Comparison of ENCODE assay signal across 13 mouse cellular contexts in the genomic region with DNA sequence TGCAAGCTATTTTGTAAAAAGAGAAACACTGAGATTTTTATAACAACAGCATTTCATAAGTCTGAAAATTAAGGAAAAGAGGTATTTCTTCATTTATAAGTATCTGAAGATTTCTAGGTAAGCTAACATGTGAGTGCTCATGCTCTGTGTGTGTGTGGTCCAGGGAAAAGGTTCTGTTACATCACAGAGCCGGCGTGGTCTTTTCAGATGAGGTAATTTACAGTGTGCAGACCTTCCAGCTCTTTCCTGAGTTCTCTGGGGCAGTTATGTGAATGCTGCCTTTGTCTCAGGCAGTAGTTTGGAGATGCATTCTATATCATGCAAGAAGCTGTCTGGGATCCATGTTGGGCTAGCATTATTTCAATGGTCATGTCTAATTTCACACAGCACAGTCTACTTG. TPM values are rescaled to one million over a fixed set of nuclear protein-coding genes. Genes with fewer than 3 reads are reported as not detected.
A peak's percentile ranks its signal among the peaks of the same experiment; 100 is the strongest.
DNase-seq lines count a peak whose midpoint lies in the region; ATAC-seq lines count a peak whose summit lies in the region.
"Had no signal": no experiment of that assay in that cellular context is flagged by ENCODE, and none has a peak within 500 bp of the region (broad histone marks: within the 10 kb centered on the region; RNA-seq: fewer than 3 reads in every experiment).

No protein-coding gene starts in this region.

- DNase-seq in heart, adult 8-10 months (ENCODE audit: low spot score): no peak
- peak; percentile 9 for DNase-seq in 416B (ENCODE audit: low read depth)
- DNase-seq in limb, embryonic 11.5 days (ENCODE audit: low spot score): peak; percentile 31
- no peak for DNase-seq in ovary, postnatal 14 days (ENCODE audit: low spot score)
- DNase-seq in natural killer cell, adult 2 months (ENCODE audit: low spot score in 2 of 2): no peak
- DNase-seq: cerebellum, adult 11 months; kidney, adult 11 months; liver, embryonic 13.5 days; right cerebral cortex, postnatal 4 days had no signal

- H3K36me3 ChIP-seq in heart, embryonic 14.5 days (ENCODE audit: control insufficient read depth, insufficient read depth, low read length): no peaks in the 10 kb centered on the region
- H3K36me3 ChIP-seq in embryonic facial prominence, embryonic 12.5 days: no peaks in the 10 kb centered on the region
- H3K36me3 ChIP-seq in limb, embryonic 11.5 days (ENCODE audit: control insufficient read depth, insufficient read depth, low read length): no peaks in the 10 kb centered on the region
- H3K36me3 ChIP-seq: liver, embryonic 13.5 days; midbrain, embryonic 10.5 days had no signal

- no peak overlapping the region for H3K4me3 ChIP-seq in heart, embryonic 14.5 days (ENCODE audit: control insufficient read depth in 1 of 2, insufficient read depth in 1 of 2, low read depth in 1 of 2, low read length in 2 of 2)
- no peak overlapping the region for H3K4me3 ChIP-seq in embryonic facial prominence, embryonic 12.5 days
- no peak overlapping the region for H3K4me3 ChIP-seq in limb, embryonic 11.5 days (ENCODE audit: low read depth, low read length)
- H3K4me3 ChIP-seq: liver, embryonic 13.5 days; midbrain, embryonic 10.5 days had no signal

- peak overlapping the region; percentile 70 to 76 for H3K27ac ChIP-seq in heart, embryonic 14.5 days (replicated peaks in 1 of 2; ENCODE audit: control insufficient read depth in 1 of 2, insufficient read depth in 1 of 2, low read depth in 2 of 2, low read length in 2 of 2)
- peak overlapping the region; percentile 83 for H3K27ac ChIP-seq in embryonic facial prominence, embryonic 12.5 days
- H3K27ac ChIP-seq in limb, embryonic 11.5 days (replicated peaks; ENCODE audit: low read depth, low read length): no peak overlapping the region; the same call in 1 of the 2 replicates
- H3K27ac ChIP-seq: liver, embryonic 13.5 days; midbrain, embryonic 10.5 days had no signal

- no peak for ATAC-seq in heart, embryonic 14.5 days (ENCODE audit: insufficient number of reproducible peaks, insufficient read depth, low FRiP score, low read depth)
- ATAC-seq in embryonic facial prominence, embryonic 12.5 days (ENCODE audit: insufficient number of reproducible peaks, insufficient read depth, low FRiP score, low TSS enrichment): peak; percentile 67; the same call in 1 of the 2 replicates
- peak; percentile 86; the same call in 1 of the 2 replicates for ATAC-seq in limb, embryonic 11.5 days (ENCODE audit: insufficient number of reproducible peaks, low FRiP score, low TSS enrichment, low read depth)

- H3K9me3 ChIP-seq in heart, embryonic 14.5 days (ENCODE audit: control insufficient read depth, low read length): no peaks in the 10 kb centered on the region
- no peaks in the 10 kb centered on the region for H3K9me3 ChIP-seq in embryonic facial prominence, embryonic 12.5 days
- no peaks in the 10 kb centered on the region for H3K9me3 ChIP-seq in limb, embryonic 11.5 days (ENCODE audit: control insufficient read depth, low read length)
- H3K9me3 ChIP-seq: liver, embryonic 13.5 days; midbrain, embryonic 10.5 days had no signal

- no peak overlapping the region for H3K9ac ChIP-seq in heart, embryonic 14.5 days (ENCODE audit: low read length)
- H3K9ac ChIP-seq in embryonic facial prominence, embryonic 12.5 days: no peak overlapping the region
- no peak overlapping the region for H3K9ac ChIP-seq in limb, embryonic 11.5 days (ENCODE audit: low read length)
- H3K9ac ChIP-seq: liver, embryonic 13.5 days had no signal

- H3K4me1 ChIP-seq in heart, embryonic 14.5 days (ENCODE audit: control insufficient read depth in 2 of 2, insufficient read depth in 2 of 2, low read length in 2 of 2): peaks cover 3 to 9% of the 10 kb centered on the region in 2 experiments; a peak in 2 of 4 replicates
- peaks cover 10% of the 10 kb centered on the region for H3K4me1 ChIP-seq in embryonic facial prominence, embryonic 12.5 days
- peaks cover 14% of the 10 kb centered on the region for H3K4me1 ChIP-seq in limb, embryonic 11.5 days (ENCODE audit: control insufficient read depth, insufficient read depth, low read length)
- H3K4me1 ChIP-seq: liver, embryonic 13.5 days; midbrain, embryonic 10.5 days had no signal

- H3K27me3 ChIP-seq in heart, embryonic 14.5 days (ENCODE audit: control insufficient read depth, insufficient read depth, low read length): no peaks in the 10 kb centered on the region
- H3K27me3 ChIP-seq in embryonic facial prominence, embryonic 12.5 days: no peaks in the 10 kb centered on the region
- H3K27me3 ChIP-seq in limb, embryonic 11.5 days (ENCODE audit: control insufficient read depth, insufficient read depth, low read length): no peaks in the 10 kb centered on the region
- H3K27me3 ChIP-seq: CH12.LX; liver, embryonic 13.5 days had no signal

- 64% methylated on average over 2 of the region's 2 CpGs for WGBS in heart, embryonic 14.5 days
- WGBS in embryonic facial prominence, embryonic 12.5 days: 33% methylated on average over 2 of the region's 2 CpGs
- 21% methylated on average over 2 of the region's 2 CpGs for WGBS in limb, embryonic 11.5 days

- H3K4me2 ChIP-seq in heart, embryonic 14.5 days (ENCODE audit: low read length): no peak overlapping the region
- H3K4me2 ChIP-seq in embryonic facial prominence, embryonic 12.5 days (replicated peaks): no peak overlapping the region
- no peak overlapping the region for H3K4me2 ChIP-seq in limb, embryonic 11.5 days (ENCODE audit: low read depth, severe bottlenecking)
- H3K4me2 ChIP-seq: liver, embryonic 13.5 days had no signal

RNA-seq across cellular contexts. Expression of gene Fancf, which starts 52.1 kb away (rescaled TPM):
- polyA plus RNA-seq in heart, embryonic 14.5 days (2014; fragmentation: Nextera tagmentation; extraction: Ambion mirVana): 7.6 and 9.3 TPM in 2 replicates
- total RNA-seq in heart, adult 8-10 months (2022): 1 to 10 TPM; 1.1 to 2.3 (median 1.9) TPM
- 17.2 TPM in 2 replicates for polyA plus RNA-seq in embryonic facial prominence, embryonic 12.5 days (2016; fragmentation: Nextera tagmentation; extraction: Ambion mirVana)
- 20.1 and 21.1 TPM in 2 replicates for polyA plus RNA-seq in limb, embryonic 11.5 days (2014; fragmentation: Nextera tagmentation; extraction: Ambion mirVana)

RNA-seq across cellular contexts. Expression of gene Gas2, which starts 52.3 kb away (rescaled TPM):
- polyA plus RNA-seq in heart, embryonic 14.5 days (2014; fragmentation: Nextera tagmentation; extraction: Ambion mirVana): 7.8 and 9.8 TPM in 2 replicates
- total RNA-seq in heart, adult 8-10 months (2022): 1 to 10 TPM; 3.2 to 4.7 (median 4.4) TPM
- 58.9 and 69.0 TPM in 2 replicates for polyA plus RNA-seq in embryonic facial prominence, embryonic 12.5 days (2016; fragmentation: Nextera tagmentation; extraction: Ambion mirVana)
- 106 and 109 TPM in 2 replicates for polyA plus RNA-seq in limb, embryonic 11.5 days (2014; fragmentation: Nextera tagmentation; extraction: Ambion mirVana)

Comparison
In these comparisons a context has a peak if more than half of its experiments do, and no peak if none do; other contexts are left out.
1. DNase-seq: peak in 416B (single experiment) and limb, embryonic 11.5 days (single experiment); none in heart, adult 8-10 months (single experiment), ovary, postnatal 14 days (single experiment) and natural killer cell, adult 2 months (0 of 2).